Mouse (Mus musculus): ENCODE data around the gene Kif16b.
A peak's percentile ranks its signal among the peaks of the same experiment; 100 is the strongest.

Gene Kif16b

GRCm38 (mm10) chr2:142648023-142648453 is 253.3 kb downstream of the Kif16b start:
- DNase-seq (ENCODE audit: low spot score): no peak

- no peak for DNase-seq (ENCODE audit: low spot score)
Measured at GRCm38 (mm10) chr2:142646863-142647262, 254.5 kb downstream of the Kif16b start.

GRCm38 (mm10) chr2:142641766-142642165 is 259.6 kb downstream of the Kif16b start:
- DNase-seq (ENCODE audit: low spot score): no peak

- no peak for DNase-seq (ENCODE audit: low spot score)
Measured at GRCm38 (mm10) chr2:142635606-142636304, 265.6 kb downstream of the Kif16b start.

GRCm38 (mm10) chr2:142633996-142634559 is 267.3 kb downstream of the Kif16b start:
- DNase-seq (ENCODE audit: low spot score): no peak

- DNase-seq (ENCODE audit: low spot score): no peak
Measured at GRCm38 (mm10) chr2:142629523-142630312, 271.6 kb downstream of the Kif16b start.

- no peak for DNase-seq (ENCODE audit: low spot score)
Measured at GRCm38 (mm10) chr2:142625756-142626155, 275.6 kb downstream of the Kif16b start.

GRCm38 (mm10) chr2:142625101-142625500 is 276.2 kb downstream of the Kif16b start:
- no peak for DNase-seq (ENCODE audit: low spot score)

GRCm38 (mm10) chr2:142624254-142624653 is 277.1 kb downstream of the Kif16b start:
- no peak for DNase-seq (ENCODE audit: low spot score)

- no peak for DNase-seq (ENCODE audit: low spot score)
Measured at GRCm38 (mm10) chr2:142621152-142621551, 280.2 kb downstream of the Kif16b start.

GRCm38 (mm10) chr2:142619926-142620325 is 281.4 kb downstream of the Kif16b start:
- DNase-seq (ENCODE audit: low spot score): no peak

- no peak for DNase-seq (ENCODE audit: low spot score)
Measured at GRCm38 (mm10) chr2:142614535-142614934, 286.8 kb downstream of the Kif16b start.

GRCm38 (mm10) chr2:142612359-142612953 is 288.9 kb downstream of the Kif16b start:
- no peak for DNase-seq (ENCODE audit: low spot score)

- DNase-seq (ENCODE audit: low spot score): peak; percentile 8
Measured at GRCm38 (mm10) chr2:142611113-142611512, 290.2 kb downstream of the Kif16b start.

GRCm38 (mm10) chr2:142610206-142610605 is 291.1 kb downstream of the Kif16b start:
- DNase-seq (ENCODE audit: low spot score): no peak

- no peak for DNase-seq (ENCODE audit: low spot score)
Measured at GRCm38 (mm10) chr2:142608778-142609177, 292.6 kb downstream of the Kif16b start.

GRCm38 (mm10) chr2:142604762-142605161 is 296.6 kb downstream of the Kif16b start:
- no peak for DNase-seq (ENCODE audit: low spot score)

GRCm38 (mm10) chr2:142603210-142603609 is 298.1 kb downstream of the Kif16b start:
- DNase-seq (ENCODE audit: low spot score): no peak

- DNase-seq (ENCODE audit: low spot score): no peak
Measured at GRCm38 (mm10) chr2:142599235-142599634, 302.1 kb downstream of the Kif16b start.

- no peak for DNase-seq (ENCODE audit: low spot score)
Measured at GRCm38 (mm10) chr2:142596176-142597170, 304.9 kb downstream of the Kif16b start.

- no peak for DNase-seq (ENCODE audit: low spot score)
Measured at GRCm38 (mm10) chr2:142590938-142591337, 310.4 kb downstream of the Kif16b start.

Measured in c-Kit-positive CD71-positive TER-119-positive erythroid progenitor cells, embryonic 14.5 days (primary cell).